Mouse (Mus musculus) CH12.LX (cell line): ENCODE results near the gene Cd33. TPM values are rescaled to one million over a fixed set of nuclear protein-coding genes. Genes with fewer than 3 reads are reported as not detected.

Experiments used
- DNase-seq: peaks from one replicate; pipeline ENCODE4 v3.0.0-alpha.2; 2013; ENCODE audit errors: extremely low read depth
- H3K27ac ChIP-seq: 2 replicates; pipeline ENCODE4 v1.5.1; 2012; ENCODE audit warnings: low read depth, mild to moderate bottlenecking, control low read depth, moderate library complexity; ENCODE audit not compliant: insufficient read depth
- H3K27me3 ChIP-seq: replicated peaks from 2 replicates; pipeline ENCODE3; 2012; ENCODE audit warnings: inconsistent platforms
- H3K36me3 ChIP-seq, 2 experiments: replicated peaks in 1 of 2; 2 replicates each; pipeline versions ENCODE3 to v1.6.1; 2012; ENCODE audit warnings: inconsistent platforms in 1 of 2, low read length in 1 of 2, mild to moderate bottlenecking in 1 of 2, mixed read lengths in 1 of 2, moderate library complexity in 1 of 2; ENCODE audit not compliant: control insufficient read depth in 1 of 2, insufficient read depth in 1 of 2
- H3K4me1 ChIP-seq, 2 experiments: 2 replicates each; pipeline ENCODE4 v1.6.1; 2012; ENCODE audit warnings: inconsistent platforms in 1 of 2, moderate library complexity in 1 of 2; ENCODE audit not compliant: insufficient read depth in 2 of 2, control insufficient read depth in 1 of 2
- H3K4me2 ChIP-seq: 2 replicates; pipeline ENCODE4 v1.6.1; 2012; ENCODE audit warnings: low read depth, mild to moderate bottlenecking, control low read depth; ENCODE audit not compliant: poor library complexity, insufficient read depth, severe bottlenecking
- H3K4me3 ChIP-seq, 3 experiments: fragments of 150-350 bp in 1 of 3; sonication (generic) in 1 of 3; replicated peaks in 1 of 3; 2 replicates each; pipeline versions ENCODE3 to v1.5.1; 2011 to 2012; ENCODE audit warnings: low read depth in 2 of 3, low read length in 2 of 3, mild to moderate bottlenecking in 2 of 3, moderate library complexity in 2 of 3, control low read depth in 1 of 3, improper control_type of control experiment in 1 of 3, inconsistent platforms in 1 of 3, mixed read lengths in 1 of 3; ENCODE audit not compliant: poor library complexity in 1 of 3
- H3K79me2 ChIP-seq: replicated peaks from 2 replicates; pipeline ENCODE4 v1.6.1; 2012; ENCODE audit warnings: mild to moderate bottlenecking, moderate library complexity; ENCODE audit not compliant: control insufficient read depth, poor library complexity, insufficient read depth, severe bottlenecking; ENCODE audit errors: extremely low read depth
- H3K9ac ChIP-seq: 2 replicates; pipeline ENCODE4 v1.6.1; 2012; ENCODE audit warnings: low read depth, mild to moderate bottlenecking, control low read depth, moderate library complexity; ENCODE audit not compliant: insufficient read depth
- H3K9me3 ChIP-seq: replicated peaks from 2 replicates; pipeline ENCODE3; 2012; ENCODE audit warnings: low read length, inconsistent platforms, mixed read lengths
- CHD1 ChIP-seq: IDR thresholded peaks from 2 replicates; pipeline ENCODE4 v1.6.1; 2012; ENCODE audit warnings: low read depth, low read length, improper control_type of control experiment, inconsistent platforms
- ELF1 ChIP-seq: IDR thresholded peaks from 2 replicates; pipeline ENCODE4 v1.6.1; 2014; ENCODE audit warnings: low read depth, mild to moderate bottlenecking, inconsistent platforms, low read length, improper control_type of control experiment
- ETS1 ChIP-seq: conservative IDR thresholded peaks from 2 replicates; pipeline ENCODE4 v1.6.1; 2012; ENCODE audit warnings: low read depth, mild to moderate bottlenecking, inconsistent platforms, low read length, improper control_type of control experiment, moderate library complexity
- GABPA ChIP-seq: IDR thresholded peaks from 2 replicates; pipeline ENCODE4 v1.6.1; 2012; ENCODE audit warnings: low read depth, low read length, improper control_type of control experiment, inconsistent platforms; ENCODE audit not compliant: insufficient replicate concordance
- HCFC1 ChIP-seq: IDR thresholded peaks from 2 replicates; pipeline ENCODE4 v1.6.1; 2012; ENCODE audit warnings: low read depth, mild to moderate bottlenecking, inconsistent platforms, low read length, improper control_type of control experiment
- IRF4 ChIP-seq: IDR thresholded peaks from 2 replicates; pipeline ENCODE4 v1.6.1; 2014; ENCODE audit warnings: low read depth, mild to moderate bottlenecking, inconsistent platforms, low read length, improper control_type of control experiment
- JUN ChIP-seq: IDR thresholded peaks from 2 replicates; pipeline ENCODE4 v1.6.1; 2011; ENCODE audit warnings: low read depth, mild to moderate bottlenecking, low read length, improper control_type of control experiment, moderate library complexity; ENCODE audit not compliant: insufficient read depth
- MAFK ChIP-seq: IDR thresholded peaks from 2 replicates; pipeline ENCODE4 v1.6.1; 2011; ENCODE audit warnings: low read length, improper control_type of control experiment; ENCODE audit not compliant: insufficient replicate concordance
- MAX ChIP-seq: IDR thresholded peaks from 2 replicates; pipeline ENCODE4 v1.6.1; 2011; ENCODE audit warnings: low read length, improper control_type of control experiment
- MEF2A ChIP-seq: IDR thresholded peaks from 2 replicates; pipeline ENCODE4 v1.6.1; 2014; ENCODE audit warnings: low read depth, mild to moderate bottlenecking, inconsistent platforms, low read length, improper control_type of control experiment, borderline replicate concordance
- NELFE ChIP-seq: IDR thresholded peaks from 2 replicates; pipeline ENCODE4 v1.6.1; 2011; ENCODE audit warnings: low read depth, low read length, improper control_type of control experiment
- NRF1 ChIP-seq: IDR thresholded peaks from 2 replicates; pipeline ENCODE4 v1.6.1; 2014; ENCODE audit warnings: low read depth, mild to moderate bottlenecking, inconsistent platforms, low read length, improper control_type of control experiment, moderate library complexity
- PAX5 ChIP-seq: IDR thresholded peaks from 2 replicates; pipeline ENCODE4 v1.6.1; 2012; ENCODE audit warnings: low read length, inconsistent platforms, mixed read lengths
- POLR2A ChIP-seq: IDR thresholded peaks from 2 replicates; pipeline ENCODE4 v1.6.1; 2011; ENCODE audit warnings: low read depth, mild to moderate bottlenecking, improper control_type of control experiment, low read length
- RAD21 ChIP-seq: IDR thresholded peaks from 2 replicates; pipeline ENCODE4 v1.6.1; 2011; ENCODE audit warnings: low read depth, mild to moderate bottlenecking, low read length, improper control_type of control experiment, moderate library complexity
- SIN3A ChIP-seq: IDR thresholded peaks from 2 replicates; pipeline ENCODE4 v1.6.1; 2012; ENCODE audit warnings: low read length, improper control_type of control experiment, inconsistent platforms
- SMC3 ChIP-seq: IDR thresholded peaks from 2 replicates; pipeline ENCODE4 v1.6.1; 2011; ENCODE audit warnings: low read depth, low read length, improper control_type of control experiment
- TBP ChIP-seq: conservative IDR thresholded peaks from 2 replicates; pipeline ENCODE4 v1.6.1; 2011; ENCODE audit warnings: low read depth, low read length, improper control_type of control experiment
- TCF12 ChIP-seq: IDR thresholded peaks from 2 replicates; pipeline ENCODE4 v1.6.1; 2014; ENCODE audit warnings: low read depth, mild to moderate bottlenecking, inconsistent platforms, low read length, improper control_type of control experiment
- UBTF ChIP-seq: IDR thresholded peaks from 2 replicates; pipeline ENCODE4 v1.6.1; 2012; ENCODE audit warnings: low read depth, mild to moderate bottlenecking, inconsistent platforms, low read length, improper control_type of control experiment, moderate library complexity
- USF1 ChIP-seq: IDR thresholded peaks from 2 replicates; pipeline ENCODE4 v1.6.1; 2014; ENCODE audit warnings: low read depth, mild to moderate bottlenecking, inconsistent platforms, low read length, improper control_type of control experiment
- USF2 ChIP-seq: conservative IDR thresholded peaks from 2 replicates; pipeline ENCODE4 v1.6.1; 2011; ENCODE audit warnings: low read depth, low read length, improper control_type of control experiment
- ZNF384 ChIP-seq: IDR thresholded peaks from 2 replicates; pipeline ENCODE4 v1.6.1; 2012; ENCODE audit warnings: low read depth, low read length, improper control_type of control experiment, inconsistent platforms
- dilution Hi-C: fragments of 300-500 bp; cut with MboI; formaldehyde crosslinking; loops from 2 replicates; pipeline ENCODE4 v1.14.3; 2020; ENCODE audit warnings: low sequenced_read_pairs; ENCODE audit not compliant: extremely low pct_unique_long_range_greater_than_20kb, extremely low pct_ligation_motif_present
- in situ Hi-C: fragments of 300-500 bp; cut with MboI; formaldehyde crosslinking; loops from 3 replicates; pipeline ENCODE4 v1.14.3; 2019; ENCODE audit warnings: low sequenced_read_pairs, low pct_ligation_motif_present, low pct_unique_long_range_greater_than_20kb, mixed read lengths
- polyA plus RNA-seq: library from polyadenylated mRNA; unstranded; fragments of >175 nt; gene quantifications from 2 replicates; pipeline ENCODE4 v1.2.1, GENCODE M21; 2012; ENCODE audit warnings: low read depth; ENCODE audit not compliant: insufficient read length
- total RNA-seq, 2 experiments: library from RNA; depleted of rRNA; stranded (reverse); fragments of 300-350 nt in 1 of 2; fragments of >200 nt in 1 of 2; gene quantifications; 2 replicates each; pipeline ENCODE4 v1.2.3; 2012 to 2014

Gene Cd33
- total and polyA plus RNA-seq, 3 experiments: 0.08 to 0.40 (median 0.09) TPM

- H3K9me3 ChIP-seq: no peaks in the 10 kb centered on the region
- no peaks in the 10 kb centered on the region for H3K27me3 ChIP-seq
- in situ Hi-C loops (no loop called here), dilution Hi-C loops (no loop called here)
- no peak overlapping the region for H3K27ac ChIP-seq
- no peak for DNase-seq
- H3K9ac ChIP-seq: no peak overlapping the region
- H3K4me1 ChIP-seq: peaks cover 7 to 50% of the 10 kb centered on the region in 2 experiments
- H3K79me2 ChIP-seq: no peaks in the 10 kb centered on the region
- no peaks in the 10 kb centered on the region for H3K36me3 ChIP-seq
- TF ChIP-seq JUN (no peak), ELF1 (no peak), SIN3A (no peak), SMC3 (no peak), UBTF (no peak), PAX5 (no peak), MEF2A (no peak), MAX (no peak), CHD1 (no peak), GABPA (no peak), ZNF384 (no peak), TBP (no peak), NELFE (no peak), USF2 (no peak), HCFC1 (no peak), MAFK (no peak), RAD21 (no peak), NRF1 (no peak), POLR2A (no peak), TCF12 (no peak)
- TF ChIP-seq, all 38 proteins: peak for 0
- no peak overlapping the region for H3K4me3 ChIP-seq
- no peak overlapping the region for H3K4me2 ChIP-seq
Observed at GRCm38 (mm10) chr7:43548206-43548605, 4.0 kb upstream of the Cd33 start.

- Histone ChIP-seq H3K4me1 (peaks cover 3 to 50% of the 10 kb centered on the region in 2 experiments; a peak in 2 of 4 replicates), H3K27me3 (no peaks in the 10 kb centered on the region), H3K79me2 (no peaks in the 10 kb centered on the region), H3K36me3 (no peaks in the 10 kb centered on the region), H3K27ac (no peak overlapping the region), H3K9ac (no peak overlapping the region), H3K4me2 (no peak overlapping the region), H3K9me3 (no peaks in the 10 kb centered on the region), H3K4me3 (no peak overlapping the region)
- DNase-seq: no peak
- in situ Hi-C loops (no loop called here), dilution Hi-C loops (no loop called here)
- no peak for TF ChIP-seq ETS1
- no peak for TF ChIP-seq USF1
- no peak for TF ChIP-seq GABPA
- no peak for TF ChIP-seq HCFC1
- TF ChIP-seq MEF2A: no peak
- TF ChIP-seq ELF1: no peak
- no peak for TF ChIP-seq IRF4
Observed at GRCm38 (mm10) chr7:43547666-43548065, 3.4 kb upstream of the Cd33 start.
